Mouse (Mus musculus) CH12.LX (cell line): ENCODE measurements around the gene Dcaf10. TPM values are rescaled to one million over a fixed set of nuclear protein-coding genes. Genes with fewer than 3 reads are reported as not detected.
A peak's percentile ranks its signal among the peaks of the same experiment; 100 is the strongest.

Experiments
- DNase-seq: peaks from one replicate; pipeline ENCODE4 v3.0.0-alpha.2; 2013; ENCODE audit errors: extremely low read depth
- H3K27ac ChIP-seq: 2 replicates; pipeline ENCODE4 v1.5.1; 2012; ENCODE audit warnings: low read depth, mild to moderate bottlenecking, control low read depth, moderate library complexity; ENCODE audit not compliant: insufficient read depth
- H3K27me3 ChIP-seq: replicated peaks from 2 replicates; pipeline ENCODE3; 2012; ENCODE audit warnings: inconsistent platforms
- H3K36me3 ChIP-seq, 2 experiments: replicated peaks in 1 of 2; 2 replicates each; pipeline versions ENCODE3 to v1.6.1; 2012; ENCODE audit warnings: inconsistent platforms in 1 of 2, low read length in 1 of 2, mild to moderate bottlenecking in 1 of 2, mixed read lengths in 1 of 2, moderate library complexity in 1 of 2; ENCODE audit not compliant: control insufficient read depth in 1 of 2, insufficient read depth in 1 of 2
- H3K4me1 ChIP-seq, 2 experiments: 2 replicates each; pipeline ENCODE4 v1.6.1; 2012; ENCODE audit warnings: inconsistent platforms in 1 of 2, moderate library complexity in 1 of 2; ENCODE audit not compliant: insufficient read depth in 2 of 2, control insufficient read depth in 1 of 2
- H3K4me2 ChIP-seq: 2 replicates; pipeline ENCODE4 v1.6.1; 2012; ENCODE audit warnings: low read depth, mild to moderate bottlenecking, control low read depth; ENCODE audit not compliant: poor library complexity, insufficient read depth, severe bottlenecking
- H3K4me3 ChIP-seq, 3 experiments: fragments of 150-350 bp in 1 of 3; sonication (generic) in 1 of 3; replicated peaks in 1 of 3; 2 replicates each; pipeline versions ENCODE3 to v1.5.1; 2011 to 2012; ENCODE audit warnings: low read depth in 2 of 3, low read length in 2 of 3, mild to moderate bottlenecking in 2 of 3, moderate library complexity in 2 of 3, control low read depth in 1 of 3, improper control_type of control experiment in 1 of 3, inconsistent platforms in 1 of 3, mixed read lengths in 1 of 3; ENCODE audit not compliant: poor library complexity in 1 of 3
- H3K79me2 ChIP-seq: replicated peaks from 2 replicates; pipeline ENCODE4 v1.6.1; 2012; ENCODE audit warnings: mild to moderate bottlenecking, moderate library complexity; ENCODE audit not compliant: control insufficient read depth, poor library complexity, insufficient read depth, severe bottlenecking; ENCODE audit errors: extremely low read depth
- H3K9ac ChIP-seq: 2 replicates; pipeline ENCODE4 v1.6.1; 2012; ENCODE audit warnings: low read depth, mild to moderate bottlenecking, control low read depth, moderate library complexity; ENCODE audit not compliant: insufficient read depth
- H3K9me3 ChIP-seq: replicated peaks from 2 replicates; pipeline ENCODE3; 2012; ENCODE audit warnings: low read length, inconsistent platforms, mixed read lengths
- BHLHE40 ChIP-seq: IDR thresholded peaks from 2 replicates; pipeline ENCODE4 v1.6.1; 2011; ENCODE audit warnings: mild to moderate bottlenecking, low read depth, low read length, improper control_type of control experiment
- CHD1 ChIP-seq: IDR thresholded peaks from 2 replicates; pipeline ENCODE4 v1.6.1; 2012; ENCODE audit warnings: low read depth, low read length, improper control_type of control experiment, inconsistent platforms
- CHD2 ChIP-seq: IDR thresholded peaks from 2 replicates; pipeline ENCODE4 v1.6.1; 2011; ENCODE audit warnings: low read length, improper control_type of control experiment
- CTCF ChIP-seq, 2 experiments: IDR thresholded peaks in 1 of 2; conservative IDR thresholded peaks in 1 of 2; 2 replicates each; pipeline ENCODE4 v1.5.1; 2011 to 2012; ENCODE audit warnings: low read depth in 2 of 2, low read length in 2 of 2, improper control_type of control experiment in 1 of 2, inconsistent platforms in 1 of 2, mild to moderate bottlenecking in 1 of 2, moderate library complexity in 1 of 2
- E2F4 ChIP-seq: IDR thresholded peaks from 2 replicates; pipeline ENCODE4 v1.6.1; 2011; ENCODE audit warnings: low read depth, low read length, improper control_type of control experiment; ENCODE audit not compliant: insufficient replicate concordance
- ELF1 ChIP-seq: IDR thresholded peaks from 2 replicates; pipeline ENCODE4 v1.6.1; 2014; ENCODE audit warnings: low read depth, mild to moderate bottlenecking, inconsistent platforms, low read length, improper control_type of control experiment
- EP300 ChIP-seq: IDR thresholded peaks from 2 replicates; pipeline ENCODE4 v1.6.1; 2011; ENCODE audit warnings: low read length, improper control_type of control experiment
- ETS1 ChIP-seq: conservative IDR thresholded peaks from 2 replicates; pipeline ENCODE4 v1.6.1; 2012; ENCODE audit warnings: low read depth, mild to moderate bottlenecking, inconsistent platforms, low read length, improper control_type of control experiment, moderate library complexity
- GABPA ChIP-seq: IDR thresholded peaks from 2 replicates; pipeline ENCODE4 v1.6.1; 2012; ENCODE audit warnings: low read depth, low read length, improper control_type of control experiment, inconsistent platforms; ENCODE audit not compliant: insufficient replicate concordance
- HCFC1 ChIP-seq: IDR thresholded peaks from 2 replicates; pipeline ENCODE4 v1.6.1; 2012; ENCODE audit warnings: low read depth, mild to moderate bottlenecking, inconsistent platforms, low read length, improper control_type of control experiment
- IRF4 ChIP-seq: IDR thresholded peaks from 2 replicates; pipeline ENCODE4 v1.6.1; 2014; ENCODE audit warnings: low read depth, mild to moderate bottlenecking, inconsistent platforms, low read length, improper control_type of control experiment
- JUN ChIP-seq: IDR thresholded peaks from 2 replicates; pipeline ENCODE4 v1.6.1; 2011; ENCODE audit warnings: low read depth, mild to moderate bottlenecking, low read length, improper control_type of control experiment, moderate library complexity; ENCODE audit not compliant: insufficient read depth
- JUND ChIP-seq: conservative IDR thresholded peaks from 2 replicates; pipeline ENCODE4 v1.6.1; 2011; ENCODE audit warnings: low read depth, low read length, improper control_type of control experiment
- KAT2A ChIP-seq: IDR thresholded peaks from 2 replicates; pipeline ENCODE4 v1.6.1; 2012; ENCODE audit warnings: low read length, improper control_type of control experiment, inconsistent platforms; ENCODE audit not compliant: insufficient replicate concordance
- MAFK ChIP-seq: IDR thresholded peaks from 2 replicates; pipeline ENCODE4 v1.6.1; 2011; ENCODE audit warnings: low read length, improper control_type of control experiment; ENCODE audit not compliant: insufficient replicate concordance
- MAX ChIP-seq: IDR thresholded peaks from 2 replicates; pipeline ENCODE4 v1.6.1; 2011; ENCODE audit warnings: low read length, improper control_type of control experiment
- MAZ ChIP-seq: IDR thresholded peaks from 2 replicates; pipeline ENCODE4 v1.6.1; 2012; ENCODE audit warnings: low read depth, mild to moderate bottlenecking, inconsistent platforms, low read length, improper control_type of control experiment, moderate library complexity
- MEF2A ChIP-seq: IDR thresholded peaks from 2 replicates; pipeline ENCODE4 v1.6.1; 2014; ENCODE audit warnings: low read depth, mild to moderate bottlenecking, inconsistent platforms, low read length, improper control_type of control experiment, borderline replicate concordance
- MXI1 ChIP-seq: IDR thresholded peaks from 2 replicates; pipeline ENCODE4 v1.6.1; 2011; ENCODE audit warnings: mild to moderate bottlenecking, low read depth, low read length, improper control_type of control experiment
- MYC ChIP-seq: IDR thresholded peaks from 2 replicates; pipeline ENCODE4 v1.6.1; 2011; ENCODE audit warnings: low read depth, mild to moderate bottlenecking, improper control_type of control experiment, low read length
- NELFE ChIP-seq: IDR thresholded peaks from 2 replicates; pipeline ENCODE4 v1.6.1; 2011; ENCODE audit warnings: low read depth, low read length, improper control_type of control experiment
- NRF1 ChIP-seq: IDR thresholded peaks from 2 replicates; pipeline ENCODE4 v1.6.1; 2014; ENCODE audit warnings: low read depth, mild to moderate bottlenecking, inconsistent platforms, low read length, improper control_type of control experiment, moderate library complexity
- PAX5 ChIP-seq: IDR thresholded peaks from 2 replicates; pipeline ENCODE4 v1.6.1; 2012; ENCODE audit warnings: low read length, inconsistent platforms, mixed read lengths
- POLR2A ChIP-seq: IDR thresholded peaks from 2 replicates; pipeline ENCODE4 v1.6.1; 2011; ENCODE audit warnings: low read depth, mild to moderate bottlenecking, improper control_type of control experiment, low read length
- POLR2AphosphoS2 ChIP-seq: IDR thresholded peaks from 2 replicates; pipeline ENCODE4 v1.6.1; 2011; ENCODE audit warnings: low read depth, low read length, improper control_type of control experiment
- RAD21 ChIP-seq: IDR thresholded peaks from 2 replicates; pipeline ENCODE4 v1.6.1; 2011; ENCODE audit warnings: low read depth, mild to moderate bottlenecking, low read length, improper control_type of control experiment, moderate library complexity
- RCOR1 ChIP-seq: conservative IDR thresholded peaks from 2 replicates; pipeline ENCODE4 v1.6.1; 2012; ENCODE audit warnings: low read depth, mild to moderate bottlenecking, inconsistent platforms, low read length, improper control_type of control experiment
- SIN3A ChIP-seq: IDR thresholded peaks from 2 replicates; pipeline ENCODE4 v1.6.1; 2012; ENCODE audit warnings: low read length, improper control_type of control experiment, inconsistent platforms
- SMC3 ChIP-seq: IDR thresholded peaks from 2 replicates; pipeline ENCODE4 v1.6.1; 2011; ENCODE audit warnings: low read depth, low read length, improper control_type of control experiment
- TBP ChIP-seq: conservative IDR thresholded peaks from 2 replicates; pipeline ENCODE4 v1.6.1; 2011; ENCODE audit warnings: low read depth, low read length, improper control_type of control experiment
- TCF12 ChIP-seq: IDR thresholded peaks from 2 replicates; pipeline ENCODE4 v1.6.1; 2014; ENCODE audit warnings: low read depth, mild to moderate bottlenecking, inconsistent platforms, low read length, improper control_type of control experiment
- UBTF ChIP-seq: IDR thresholded peaks from 2 replicates; pipeline ENCODE4 v1.6.1; 2012; ENCODE audit warnings: low read depth, mild to moderate bottlenecking, inconsistent platforms, low read length, improper control_type of control experiment, moderate library complexity
- USF1 ChIP-seq: IDR thresholded peaks from 2 replicates; pipeline ENCODE4 v1.6.1; 2014; ENCODE audit warnings: low read depth, mild to moderate bottlenecking, inconsistent platforms, low read length, improper control_type of control experiment
- USF2 ChIP-seq: conservative IDR thresholded peaks from 2 replicates; pipeline ENCODE4 v1.6.1; 2011; ENCODE audit warnings: low read depth, low read length, improper control_type of control experiment
- ZC3H11A ChIP-seq: IDR thresholded peaks from 2 replicates; pipeline ENCODE4 v1.6.1; 2012; ENCODE audit warnings: low read depth, mild to moderate bottlenecking, inconsistent platforms, low read length, improper control_type of control experiment
- ZKSCAN1 ChIP-seq: IDR thresholded peaks from 2 replicates; pipeline ENCODE4 v1.6.1; 2012; ENCODE audit warnings: low read depth, inconsistent platforms, low read length, improper control_type of control experiment, borderline replicate concordance
- ZMIZ1 ChIP-seq: IDR thresholded peaks from 2 replicates; pipeline ENCODE4 v1.6.1; 2012; ENCODE audit warnings: low read depth, mild to moderate bottlenecking, inconsistent platforms, low read length, improper control_type of control experiment
- ZNF384 ChIP-seq: IDR thresholded peaks from 2 replicates; pipeline ENCODE4 v1.6.1; 2012; ENCODE audit warnings: low read depth, low read length, improper control_type of control experiment, inconsistent platforms
- dilution Hi-C: fragments of 300-500 bp; cut with MboI; formaldehyde crosslinking; loops from 2 replicates; pipeline ENCODE4 v1.14.3; 2020; ENCODE audit warnings: low sequenced_read_pairs; ENCODE audit not compliant: extremely low pct_unique_long_range_greater_than_20kb, extremely low pct_ligation_motif_present
- in situ Hi-C: fragments of 300-500 bp; cut with MboI; formaldehyde crosslinking; loops from 3 replicates; pipeline ENCODE4 v1.14.3; 2019; ENCODE audit warnings: low sequenced_read_pairs, low pct_ligation_motif_present, low pct_unique_long_range_greater_than_20kb, mixed read lengths
- polyA plus RNA-seq: library from polyadenylated mRNA; unstranded; fragments of >175 nt; gene quantifications from 2 replicates; pipeline ENCODE4 v1.2.1, GENCODE M21; 2012; ENCODE audit warnings: low read depth; ENCODE audit not compliant: insufficient read length
- total RNA-seq, 2 experiments: library from RNA; depleted of rRNA; stranded (reverse); fragments of 300-350 nt in 1 of 2; fragments of >200 nt in 1 of 2; gene quantifications; 2 replicates each; pipeline ENCODE4 v1.2.3; 2012 to 2014

The Dcaf10 gene
- 6.8 and 8.7 TPM in 2 replicates for total RNA-seq (2012; rRNA removed)
- 11.5 and 11.6 TPM in 2 replicates for total RNA-seq (2014; rRNA removed)
- 11.1 and 12.2 TPM in 2 replicates for polyA plus RNA-seq

- Histone ChIP-seq H3K4me1 (peaks cover 5 to 23% of the 10 kb centered on the region in 2 experiments), H3K27ac (peak within 1 kb of the TSS; percentile 49; the same call in 1 of the 2 replicates), H3K27me3 (no peaks in the 10 kb centered on the region), H3K9me3 (no peaks in the 10 kb centered on the region), H3K79me2 (peaks cover 20% of the 10 kb centered on the region), H3K4me2 (peak within 1 kb of the TSS; percentile 82), H3K9ac (peak within 1 kb of the TSS; percentile 87), H3K36me3 (peaks cover 2 to 12% of the 10 kb centered on the region in 2 experiments), H3K4me3 (peak within 1 kb of the TSS; percentile 86 to 95 (median 91))
- in situ Hi-C loops (no loop called here), dilution Hi-C loops (no loop called here)
- TF ChIP-seq ZKSCAN1, result no peak
- peak; percentile 79; the same call in 1 of the 2 replicates for TF ChIP-seq POLR2AphosphoS2
- TF ChIP-seq ETS1, result no peak
- no peak for TF ChIP-seq USF1
- peak; percentile 64 for TF ChIP-seq BHLHE40
- TF ChIP-seq ZNF384, result 0 out of 2 replicates have a peak, but pooled peaks have one; percentile 12
- peak; percentile 81 for TF ChIP-seq POLR2A
- TF ChIP-seq NELFE, result peak; percentile 92
- TF ChIP-seq IRF4, result peak; percentile 87
- peak; percentile 86 for TF ChIP-seq TBP
- no peak for TF ChIP-seq RAD21
- peak in 1 of 2 experiments; percentile 58; a peak in 2 of 4 replicates for TF ChIP-seq CTCF (conservative IDR thresholded peaks at IDR 0.05 in 1 of 2, IDR thresholded peaks at IDR 0.05 in 1 of 2; ENCODE audit: low read depth in 2 of 2, low read length in 2 of 2)
- peak; percentile 19; the same call in 1 of the 2 replicates for TF ChIP-seq GABPA
- peak; percentile 20 for TF ChIP-seq SMC3
- peak; percentile 85 for TF ChIP-seq MAZ
- TF ChIP-seq MYC, result 0 out of 2 replicates have a peak, but pooled peaks have one; percentile 50
- TF ChIP-seq E2F4, result 0 out of 2 replicates have a peak, but pooled peaks have one; percentile 54
- TF ChIP-seq ELF1, result peak; percentile 95
- TF ChIP-seq NRF1, result peak; percentile 56; the same call in 1 of the 2 replicates
- peak; percentile 71 for TF ChIP-seq MAX
- no peak for TF ChIP-seq PAX5
- TF ChIP-seq USF2, result no peak
- TF ChIP-seq TCF12, result peak; percentile 96
- TF ChIP-seq JUN, result no peak
- peak; percentile 93 for TF ChIP-seq ZMIZ1
- peak; percentile 76; the same call in 1 of the 2 replicates for TF ChIP-seq KAT2A
- TF ChIP-seq SIN3A, result peak; percentile 91
- TF ChIP-seq MEF2A, result peak; percentile 89
- 0 out of 2 replicates have a peak, but pooled peaks have one; percentile 33 for TF ChIP-seq EP300
- peak; percentile 86 for TF ChIP-seq CHD2
- peak; percentile 43; the same call in 1 of the 2 replicates for TF ChIP-seq RCOR1
- no peak for TF ChIP-seq UBTF
- TF ChIP-seq ZC3H11A, result no peak
- TF ChIP-seq JUND, result no peak
- TF ChIP-seq MXI1, result peak; percentile 81; the same call in 1 of the 2 replicates
- peak; percentile 83; the same call in 1 of the 2 replicates for TF ChIP-seq CHD1
- peak; percentile 89 for TF ChIP-seq HCFC1
- TF ChIP-seq MAFK, result no peak
- DNase-seq, result peak; percentile 85
These were observed at the start of gene Dcaf10 for GRCm38 (mm10) chr4:45341669-45342249. Dcaf10 (plus strand) TSS chr4:45342101.
